Mouse (Mus musculus) heart, adult 2 months (tissue): ENCODE measurements around the gene Fcho2.

Source experiments
- CTCF ChIP-seq: fragments of 200-600 bp; IDR thresholded peaks from 2 replicates; pipeline ENCODE4 v1.8.1; 2022; ENCODE audit warnings: antibody characterized with exemption, mild to moderate bottlenecking, moderate library complexity
- EP300 ChIP-seq: fragments of 200-500 bp; IDR thresholded peaks from 2 replicates; pipeline ENCODE4 v1.6.1; 2011; ENCODE audit warnings: low read depth, low read length, control low read depth; ENCODE audit not compliant: insufficient read depth
- POLR2A ChIP-seq: fragments of 200-500 bp; IDR thresholded peaks from 2 replicates; pipeline ENCODE4 v1.6.1; 2011; ENCODE audit warnings: mild to moderate bottlenecking, low read depth, low read length, control low read depth; ENCODE audit not compliant: insufficient read depth

DNA sequence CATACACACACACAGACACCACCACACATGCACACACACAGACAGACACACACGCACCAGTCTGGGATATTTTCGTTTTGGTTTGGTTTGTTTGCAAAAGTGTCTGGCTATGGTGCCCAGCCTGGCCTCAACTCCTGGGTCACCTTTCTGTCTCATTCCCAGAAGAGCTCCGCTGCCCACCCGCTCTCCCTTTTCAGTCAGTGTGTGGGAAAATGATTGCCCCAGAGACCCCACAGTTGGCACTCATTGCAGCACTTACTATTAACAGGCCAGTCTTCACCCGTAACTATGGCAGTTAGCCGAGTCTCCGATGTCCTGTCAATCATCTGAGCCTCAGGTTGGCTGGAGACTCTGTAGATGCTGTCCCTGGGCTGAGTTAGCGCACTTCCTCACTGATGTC, 99.1 kb downstream of the Fcho2 start:
- no peak for TF ChIP-seq POLR2A
- no peak for TF ChIP-seq CTCF
- TF ChIP-seq EP300 = no peak
